Mouse (Mus musculus) cortical plate, adult 2 months (tissue): ENCODE results near the gene Stox2. TPM values are rescaled to one million over a fixed set of nuclear protein-coding genes. Genes with fewer than 3 reads are reported as not detected.

Experiments used
- H3K27ac ChIP-seq: fragments of 200-500 bp; 2 replicates; pipeline ENCODE4 v1.5.1; 2012; ENCODE audit warnings: low read length, control low read depth, inconsistent platforms; ENCODE audit not compliant: insufficient read depth
- H3K4me1 ChIP-seq: fragments of 200-500 bp; 2 replicates; pipeline ENCODE4 v1.6.1; 2011; ENCODE audit warnings: low read length; ENCODE audit not compliant: control insufficient read depth, insufficient read depth
- H3K4me3 ChIP-seq: fragments of 200-500 bp; 2 replicates; pipeline ENCODE4 v1.5.1; 2011; ENCODE audit warnings: mild to moderate bottlenecking, low read length, control low read depth; ENCODE audit not compliant: insufficient read depth
- CTCF ChIP-seq: fragments of 200-500 bp; IDR thresholded peaks from 2 replicates; pipeline ENCODE4 v1.5.1; 2011; ENCODE audit warnings: mild to moderate bottlenecking, control low read depth, low read length; ENCODE audit not compliant: insufficient read depth; ENCODE audit errors: extremely low read depth
- POLR2A ChIP-seq: fragments of 200-500 bp; IDR thresholded peaks from 2 replicates; pipeline ENCODE4 v1.6.1; 2011; ENCODE audit warnings: mild to moderate bottlenecking, low read length, control low read depth; ENCODE audit not compliant: insufficient read depth; ENCODE audit errors: extremely low read depth
- polyA plus RNA-seq: library from polyadenylated mRNA; depleted of rRNA; stranded (reverse); fragments of >200 nt; gene quantifications from 2 replicates; pipeline ENCODE4 v1.2.3, GENCODE M21; 2012

Gene Stox2
- polyA plus RNA-seq, 1 experiment: 21.5 TPM

DNA sequence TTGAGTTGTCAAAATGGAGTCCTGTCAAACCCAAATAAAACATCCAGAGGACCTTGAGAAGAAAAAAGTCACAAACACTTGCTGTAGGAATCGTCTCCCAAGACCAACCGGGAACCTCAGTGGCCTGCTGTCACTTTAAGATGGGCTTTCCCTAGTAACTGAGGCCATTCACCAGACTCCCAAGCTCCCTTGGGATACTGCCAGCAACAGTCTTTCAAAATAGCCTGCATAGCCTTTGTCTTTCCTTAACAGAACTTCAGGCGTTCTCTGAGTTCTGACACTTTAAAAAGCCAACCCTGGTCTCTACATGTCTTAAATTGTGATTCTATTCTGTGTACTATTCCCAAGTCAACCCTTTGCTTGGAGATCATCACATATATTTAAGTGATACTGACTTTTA is 64.9 kb downstream of the Stox2 start:
- Histone ChIP-seq H3K4me3 (no peak overlapping the region), H3K27ac (no peak overlapping the region), H3K4me1 (no peaks in the 10 kb centered on the region)
- TF ChIP-seq CTCF: no peak
- no peak for TF ChIP-seq POLR2A

DNA sequence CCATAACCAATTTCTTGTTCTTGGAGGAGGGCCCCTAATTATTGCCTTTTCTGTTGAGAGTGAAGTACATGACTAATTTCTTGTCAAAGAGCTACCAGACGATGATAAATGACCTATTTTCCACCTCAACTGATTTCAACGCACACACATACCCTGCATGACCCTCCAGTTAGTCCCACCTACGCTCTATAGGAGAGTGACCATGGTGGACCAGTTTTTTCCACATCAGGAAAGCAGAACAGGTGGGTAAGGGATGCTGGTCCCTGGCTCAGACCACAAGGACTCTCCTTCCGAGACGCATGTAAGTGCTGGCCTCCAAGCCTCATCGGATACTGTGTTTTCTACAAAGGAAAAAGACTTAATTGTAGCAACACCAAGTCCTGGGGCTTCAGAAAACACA is 65.4 kb downstream of the Stox2 start:
- Histone ChIP-seq H3K4me1 (no peaks in the 10 kb centered on the region), H3K4me3 (no peak overlapping the region), H3K27ac (no peak overlapping the region)
- no peak for TF ChIP-seq POLR2A
- TF ChIP-seq CTCF: no peak

DNA sequence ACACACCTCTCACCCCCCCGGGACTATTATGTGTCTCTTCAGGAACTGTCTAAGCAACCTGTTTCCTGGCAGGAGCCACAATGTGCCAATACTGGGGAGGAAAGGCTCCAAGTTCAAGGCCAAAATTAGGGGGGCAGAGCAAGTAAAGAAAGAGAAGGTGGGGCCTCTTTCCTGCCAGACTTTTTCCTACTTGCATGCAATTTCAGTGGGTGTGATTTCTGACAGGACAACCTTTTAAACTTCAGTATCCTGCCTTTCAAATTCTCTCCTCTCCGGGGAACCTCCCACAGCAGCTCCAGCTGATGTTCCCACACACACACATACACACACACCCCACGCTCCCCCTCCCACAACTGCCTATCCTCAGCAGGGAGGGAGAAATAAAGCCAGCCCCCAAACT is 66.1 kb downstream of the Stox2 start:
- H3K27ac ChIP-seq: no peak overlapping the region
- H3K4me3 ChIP-seq: no peak overlapping the region
- TF ChIP-seq POLR2A: no peak
- no peak for TF ChIP-seq CTCF
- H3K4me1 ChIP-seq: no peaks in the 10 kb centered on the region

GRCm38 (mm10) chr8:47376651-47377050 is 69.5 kb downstream of the Stox2 start:
- Histone ChIP-seq H3K27ac (no peak overlapping the region), H3K4me1 (no peaks in the 10 kb centered on the region), H3K4me3 (no peak overlapping the region)
- no peak for TF ChIP-seq POLR2A
- TF ChIP-seq CTCF: no peak

- H3K4me1 ChIP-seq: peaks cover 3% of the 10 kb centered on the region; the same call in 1 of the 2 replicates
- TF ChIP-seq CTCF (no peak), POLR2A (no peak)
These were observed 72.4 kb downstream of the Stox2 start for GRCm38 (mm10) chr8:47373757-47374156.

GRCm38 (mm10) chr8:47371539-47371938 is 74.6 kb downstream of the Stox2 start:
- H3K4me3 ChIP-seq: no peak overlapping the region
- peaks cover 3% of the 10 kb centered on the region; the same call in 1 of the 2 replicates for H3K4me1 ChIP-seq
- no peak for TF ChIP-seq POLR2A
- peak; percentile 65 for TF ChIP-seq CTCF
- H3K27ac ChIP-seq: no peak overlapping the region

More at GRCm38 (mm10) chr8:47373757-47374156, 72.4 kb downstream of the Stox2 start:
- no peak overlapping the region for H3K27ac ChIP-seq
- H3K4me3 ChIP-seq: no peak overlapping the region

DNA sequence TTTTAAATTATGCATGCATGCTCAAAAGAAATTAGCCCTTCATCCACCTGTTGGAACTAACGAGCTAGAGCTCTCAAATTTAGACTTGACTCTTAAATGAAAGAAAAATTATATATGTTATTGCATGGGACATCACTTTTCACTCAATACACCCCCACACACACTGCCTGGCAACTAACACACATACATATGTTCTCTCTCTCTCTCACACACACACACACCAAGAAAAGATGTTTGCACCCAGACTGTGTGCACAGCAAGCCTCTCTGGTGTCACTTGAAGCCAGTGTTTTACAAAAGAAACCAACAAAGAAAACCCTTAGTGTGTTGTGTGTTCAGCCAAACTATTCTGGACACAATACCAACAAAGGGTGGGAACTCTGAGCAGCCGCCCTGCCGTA is 75.1 kb downstream of the Stox2 start:
- TF ChIP-seq CTCF (no peak), POLR2A (no peak)
- no peak overlapping the region for H3K27ac ChIP-seq
- no peak overlapping the region for H3K4me3 ChIP-seq
- H3K4me1 ChIP-seq: peaks cover 3% of the 10 kb centered on the region; the same call in 1 of the 2 replicates

- H3K4me1 ChIP-seq: peaks cover 3% of the 10 kb centered on the region; the same call in 1 of the 2 replicates
- H3K4me3 ChIP-seq: no peak overlapping the region
- no peak overlapping the region for H3K27ac ChIP-seq
- TF ChIP-seq CTCF: peak; percentile 86
- TF ChIP-seq POLR2A: no peak
These were observed 75.6 kb downstream of the Stox2 start for GRCm38 (mm10) chr8:47370421-47371080.

- Histone ChIP-seq H3K4me3 (no peak overlapping the region), H3K27ac (no peak overlapping the region), H3K4me1 (peaks cover 3% of the 10 kb centered on the region; the same call in 1 of the 2 replicates)
- TF ChIP-seq CTCF (no peak), POLR2A (no peak)
These were observed 76.2 kb downstream of the Stox2 start for GRCm38 (mm10) chr8:47369949-47370348.

DNA sequence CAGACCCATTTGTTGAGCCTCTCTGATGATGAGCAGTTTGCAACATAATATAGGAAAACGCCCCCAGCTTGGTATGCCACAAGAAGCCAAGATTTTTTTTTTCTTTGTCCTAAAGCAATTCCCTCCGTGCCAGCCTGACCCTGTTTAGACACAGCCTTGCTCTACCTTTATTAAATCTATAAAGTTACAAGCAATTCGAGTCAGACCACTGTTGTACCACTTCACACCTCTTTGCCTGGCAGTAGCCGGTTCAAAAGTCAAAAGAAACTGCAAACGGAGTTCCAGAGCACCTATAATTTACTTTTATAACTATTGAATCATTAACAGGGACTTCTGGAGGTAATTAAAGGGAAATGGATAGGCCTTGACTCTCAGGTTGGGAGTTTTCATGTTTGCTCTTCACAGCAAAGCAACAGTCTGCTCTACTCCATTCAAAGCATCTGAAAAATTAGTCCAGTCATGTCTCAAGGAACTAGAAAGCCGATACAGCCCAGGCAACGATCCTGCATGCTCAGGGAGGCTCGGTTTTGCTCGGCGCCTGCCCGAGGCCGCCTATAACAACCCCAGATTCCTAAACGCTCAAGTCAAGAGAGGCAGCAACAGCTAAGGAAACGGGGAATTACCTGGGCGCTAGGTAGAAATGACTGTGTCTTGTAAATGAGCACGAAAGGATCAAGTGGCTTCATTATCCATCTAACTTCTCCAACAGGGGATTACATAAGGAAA is 77.0 kb downstream of the Stox2 start:
- no peak for TF ChIP-seq CTCF
- H3K4me1 ChIP-seq: peaks cover 3% of the 10 kb centered on the region; the same call in 1 of the 2 replicates
- no peak overlapping the region for H3K4me3 ChIP-seq
- H3K27ac ChIP-seq: no peak overlapping the region
